Mouse (Mus musculus) limb, embryonic 14.5 days (tissue): Measurements from ENCODE around the gene Fastkd5. TPM values are rescaled to one million over a fixed set of nuclear protein-coding genes. Genes with fewer than 3 reads are reported as not detected.
A peak's percentile ranks its signal among the peaks of the same experiment; 100 is the strongest.

Experiments used
- ATAC-seq: fragments of 200-750 bp; cut with Nextera tagmentation; 2 replicates; pipeline ENCODE4 v1.8.0; 2017; ENCODE audit warnings: low read depth, moderate number of reproducible peaks, moderate TSS enrichment; ENCODE audit not compliant: low FRiP score
- DNase-seq: peaks from one replicate; pipeline ENCODE4 v3.0.0-alpha.2; 2015; ENCODE audit warnings: low spot score
- H3K27ac ChIP-seq: fragments of 300-500 bp; sonication (generic); replicated peaks from 2 replicates; pipeline ENCODE4 v1.5.1; 2014; ENCODE audit warnings: low read depth, mild to moderate bottlenecking, low read length, moderate library complexity, mixed read lengths
- H3K27me3 ChIP-seq: fragments of 300-500 bp; sonication (generic); 2 replicates; pipeline ENCODE4 v1.6.1; 2014; ENCODE audit warnings: low read length, mixed read lengths; ENCODE audit not compliant: control insufficient read depth, insufficient read depth
- H3K36me3 ChIP-seq: fragments of 300-500 bp; sonication (generic); 2 replicates; pipeline ENCODE4 v1.6.1; 2014; ENCODE audit warnings: mild to moderate bottlenecking, low read length, moderate library complexity, mixed read lengths; ENCODE audit not compliant: control insufficient read depth, insufficient read depth
- H3K4me1 ChIP-seq: fragments of 300-500 bp; sonication (generic); 2 replicates; pipeline ENCODE4 v1.6.1; 2014; ENCODE audit warnings: antibody characterized with exemption, low read length, mixed read lengths; ENCODE audit not compliant: control insufficient read depth, insufficient read depth
- H3K4me2 ChIP-seq: fragments of 300-500 bp; sonication (generic); replicated peaks from 2 replicates; pipeline ENCODE4 v1.6.1; 2014; ENCODE audit warnings: low read depth, mild to moderate bottlenecking, low read length, moderate library complexity; ENCODE audit not compliant: severe bottlenecking
- H3K4me3 ChIP-seq: fragments of 300-500 bp; sonication (generic); replicated peaks from 2 replicates; pipeline ENCODE4 v1.5.1; 2014; ENCODE audit warnings: low read length
- H3K9ac ChIP-seq: fragments of 300-500 bp; sonication (generic); 2 replicates; pipeline ENCODE4 v1.6.1; 2014; ENCODE audit warnings: mild to moderate bottlenecking, low read depth, low read length, moderate library complexity; ENCODE audit not compliant: severe bottlenecking
- H3K9me3 ChIP-seq: fragments of 300-500 bp; sonication (generic); 2 replicates; pipeline ENCODE4 v1.6.1; 2016; ENCODE audit warnings: low read length; ENCODE audit not compliant: control insufficient read depth
- POLR2A ChIP-seq: fragments of 200-500 bp; IDR thresholded peaks from 2 replicates; pipeline ENCODE4 v1.8.0; 2012; ENCODE audit warnings: inconsistent platforms, mild to moderate bottlenecking, moderate library complexity, borderline replicate concordance; ENCODE audit not compliant: insufficient read depth, insufficient read length; ENCODE audit errors: extremely low read depth
- WGBS: fragments of 180-500 bp; shearing (Covaris S2); extraction: QIAGEN DNeasy Blood & Tissue Kit; methylation state at CpG from one replicate; pipeline ENCODE4 v1.1.7; 2014; 5-methylcytosine and 5-hydroxymethylcytosine counted together
- polyA plus RNA-seq, 2 experiments: library from polyadenylated mRNA; depleted of rRNA in 1 of 2; stranded (reverse) in 1 of 2; unstranded in 1 of 2; fragments of >200 nt; fragmentation: Nextera tagmentation in 1 of 2; extraction: Ambion mirVana in 1 of 2; gene quantifications; 2 replicates each; pipeline versions ENCODE4 v1.2.1 to v1.2.3; 2012 to 2014

The Fastkd5 gene
- polyA plus RNA-seq, 2 experiments, result 6.1 to 14.2 TPM

DNA sequence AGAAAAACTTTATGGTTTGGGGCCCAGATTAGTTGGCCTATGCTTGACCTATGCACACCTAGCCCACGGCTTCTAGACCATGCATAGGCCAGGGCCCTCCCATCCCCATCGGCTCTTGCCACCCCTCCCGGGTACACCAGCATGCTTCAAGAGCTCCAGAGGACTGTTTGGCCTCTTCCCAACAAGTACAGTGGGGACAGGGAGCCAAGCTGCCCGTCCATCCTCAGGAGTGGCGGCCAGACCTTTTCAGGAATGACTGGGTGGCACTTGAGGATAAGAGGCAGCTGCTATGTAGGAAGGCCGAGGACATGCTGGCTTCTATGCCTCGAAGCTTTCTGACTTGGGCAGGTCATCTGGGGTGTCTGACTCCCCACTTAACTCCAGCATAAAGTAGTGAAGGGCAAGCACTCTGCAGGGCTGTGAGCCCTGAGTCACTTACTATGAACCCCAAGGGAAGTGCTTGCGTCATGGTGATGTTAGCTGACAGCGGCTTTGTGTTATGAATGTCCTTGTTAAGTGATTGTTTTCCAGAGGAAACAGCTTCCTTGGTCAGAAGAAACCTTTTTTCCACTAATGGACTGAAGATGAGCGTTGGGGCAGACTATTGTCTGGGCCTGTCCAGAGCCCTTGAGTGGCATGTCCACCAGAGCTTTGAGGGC, 45.8 kb downstream of the Fastkd5 start:
- H3K9ac ChIP-seq, result no peak overlapping the region
- peaks cover 39% of the 10 kb centered on the region for H3K27me3 ChIP-seq
- no peaks in the 10 kb centered on the region for H3K9me3 ChIP-seq
- H3K4me3 ChIP-seq, result no peak overlapping the region
- peaks cover 6% of the 10 kb centered on the region; the same call in 1 of the 2 replicates for H3K4me1 ChIP-seq
- no peak overlapping the region for H3K27ac ChIP-seq
- H3K4me2 ChIP-seq, result no peak overlapping the region
- DNase-seq, result no peak
- 81% methylated on average over 10 of the region's 10 CpGs for WGBS
- H3K36me3 ChIP-seq, result no peaks in the 10 kb centered on the region
- no peak for ATAC-seq
- no peak for TF ChIP-seq POLR2A

DNA sequence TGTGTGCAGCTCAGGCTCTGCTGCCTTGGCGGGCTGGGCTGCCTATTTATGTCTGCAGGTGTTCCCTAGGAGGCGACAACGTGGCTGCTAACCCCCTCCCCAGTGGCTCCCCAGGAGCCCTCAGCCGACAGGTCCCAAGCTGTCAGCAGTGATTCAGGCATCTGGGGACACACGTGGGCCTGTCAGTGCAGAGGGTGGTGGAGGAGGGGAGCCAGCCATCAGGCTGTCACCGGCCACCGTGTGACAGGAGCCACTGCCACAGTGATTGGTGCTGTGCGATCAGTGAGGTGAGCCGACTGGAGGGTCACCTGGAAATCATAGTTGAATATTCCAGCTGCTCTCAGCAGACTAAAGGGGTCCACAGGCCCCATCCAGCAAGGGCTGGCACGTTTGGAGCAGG, 47.3 kb downstream of the Fastkd5 start, which contains the start of gene Avp:
Avp (minus strand) TSS at position 3 of the 400 bp plus-strand sequence.
- 34% methylated on average over 10 of the region's 10 CpGs for WGBS

DNA sequence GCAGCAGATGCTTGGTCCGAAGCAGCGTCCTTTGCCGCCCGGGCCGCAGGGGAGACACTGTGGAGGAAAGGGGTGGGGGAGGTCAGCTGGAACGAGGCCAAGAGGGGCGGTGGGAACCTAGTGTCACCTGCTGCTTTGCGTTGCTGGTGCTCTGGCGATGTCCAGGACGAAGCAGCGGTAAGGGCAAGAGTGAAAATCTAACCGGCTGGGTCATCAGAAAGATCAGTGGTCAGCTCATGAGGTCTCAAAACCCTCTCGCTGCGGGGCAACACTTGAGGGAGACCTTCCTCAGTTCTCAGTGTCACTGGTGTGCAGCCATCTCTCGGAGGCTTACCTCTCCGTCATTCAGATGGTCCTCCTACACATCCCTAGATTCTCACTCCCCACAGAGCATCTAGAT, 48.6 kb downstream of the Fastkd5 start:
- Histone ChIP-seq H3K9me3 (no peaks in the 10 kb centered on the region), H3K27me3 (peaks cover 67% of the 10 kb centered on the region), H3K9ac (peak overlapping the region; percentile 40; the same call in 1 of the 2 replicates), H3K36me3 (no peaks in the 10 kb centered on the region), H3K4me3 (peak overlapping the region; percentile 37), H3K4me2 (peak overlapping the region; percentile 57), H3K4me1 (peaks cover 6% of the 10 kb centered on the region; the same call in 1 of the 2 replicates), H3K27ac (no peak overlapping the region)
- DNase-seq (no peak), ATAC-seq (no peak)
- 4% methylated on average over 16 of the region's 16 CpGs for WGBS
- no peak for TF ChIP-seq POLR2A

More for the DNA sequence above, 47.3 kb downstream of the Fastkd5 start, which contains the start of gene Avp:
- H3K4me2 ChIP-seq, result 0 out of 2 replicates have a peak within 1 kb of the TSS, but pooled peaks have one; percentile 57
- H3K27ac ChIP-seq, result no peak within 1 kb of the TSS
- H3K9me3 ChIP-seq, result no peaks in the 10 kb centered on the region
- H3K4me1 ChIP-seq, result peaks cover 6% of the 10 kb centered on the region; the same call in 1 of the 2 replicates
- ATAC-seq (no peak), DNase-seq (no peak)
- H3K4me3 ChIP-seq, result no peak within 1 kb of the TSS
- H3K9ac ChIP-seq, result no peak within 1 kb of the TSS
- no peaks in the 10 kb centered on the region for H3K36me3 ChIP-seq
- TF ChIP-seq POLR2A, result no peak
- peaks cover 54% of the 10 kb centered on the region for H3K27me3 ChIP-seq

DNA sequence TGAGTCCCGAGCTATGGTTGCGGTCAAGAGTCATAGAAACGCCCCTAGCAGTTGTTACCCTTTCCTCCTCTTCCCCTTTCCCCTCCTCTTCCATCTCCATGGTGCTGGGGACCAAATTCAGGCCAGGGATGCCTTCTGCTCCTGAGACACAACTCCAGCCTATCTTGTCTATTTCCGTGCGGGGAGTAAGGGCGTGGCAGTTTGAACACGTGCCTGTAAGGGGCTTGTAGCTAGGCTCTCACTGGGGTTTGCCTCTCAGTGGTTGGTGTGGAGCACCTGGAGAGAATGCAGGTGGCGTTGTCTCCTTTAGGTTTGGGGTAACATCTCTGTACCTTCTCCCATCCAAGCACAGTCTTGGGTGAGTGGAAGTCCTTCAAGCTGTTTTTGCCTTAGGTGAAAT, 50.0 kb downstream of the Fastkd5 start:
- H3K4me3 ChIP-seq, result peak overlapping the region; percentile 37
- no peak for ATAC-seq

DNA sequence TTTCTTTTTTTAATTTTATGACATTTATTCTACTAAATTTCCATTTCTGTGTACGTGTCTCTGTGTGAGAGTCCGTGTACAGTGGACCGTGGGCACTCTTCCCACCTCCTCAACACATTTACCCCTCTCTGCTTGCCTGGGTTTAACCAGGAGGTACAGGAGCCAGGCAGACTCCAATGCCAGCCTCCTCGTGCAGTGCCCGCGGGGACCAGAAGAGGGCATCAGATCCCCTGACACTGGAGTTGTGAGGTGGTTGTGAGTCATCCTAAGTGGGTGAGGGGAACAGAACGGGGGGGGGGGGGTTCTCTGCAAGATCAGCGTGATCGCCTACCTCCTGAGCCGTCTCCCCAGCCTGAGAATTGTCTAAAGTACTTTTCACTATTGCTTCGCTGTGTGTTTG, 51.7 kb downstream of the Fastkd5 start:
- 10% methylated on average over 11 of the region's 11 CpGs for WGBS
- ATAC-seq (no peak), DNase-seq (no peak)
- H3K4me1 ChIP-seq, result peaks cover 6% of the 10 kb centered on the region; the same call in 1 of the 2 replicates
- no peak for TF ChIP-seq POLR2A
- H3K27me3 ChIP-seq, result peaks cover 79% of the 10 kb centered on the region
- no peak overlapping the region for H3K4me3 ChIP-seq
- no peak overlapping the region for H3K27ac ChIP-seq
- no peak overlapping the region for H3K9ac ChIP-seq
- no peak overlapping the region for H3K4me2 ChIP-seq
- no peaks in the 10 kb centered on the region for H3K9me3 ChIP-seq
- no peaks in the 10 kb centered on the region for H3K36me3 ChIP-seq

More for the DNA sequence above, 50.0 kb downstream of the Fastkd5 start:
- Histone ChIP-seq H3K27me3 (peaks cover 77% of the 10 kb centered on the region), H3K9me3 (no peaks in the 10 kb centered on the region), H3K4me2 (no peak overlapping the region), H3K9ac (no peak overlapping the region), H3K36me3 (no peaks in the 10 kb centered on the region), H3K27ac (no peak overlapping the region), H3K4me1 (peaks cover 6% of the 10 kb centered on the region; the same call in 1 of the 2 replicates)
- no peak for TF ChIP-seq POLR2A
- DNase-seq, result no peak
- 7% methylated on average over 8 of the region's 8 CpGs for WGBS
